Mouse (Mus musculus): Measurements from ENCODE around the gene Plcb4.

GRCm38 (mm10) chr2:135773194-135773972 lies 114.6 kb downstream of the Plcb4 start:
- TF ChIP-seq POLR2A (IDR thresholded peaks at IDR 0.05; ENCODE audit: borderline replicate concordance, extremely low read depth, low read depth, low read length): no peak
- TF ChIP-seq CTCF (IDR thresholded peaks at IDR 0.05; ENCODE audit: insufficient read depth, low read length): no peak
